Mouse (Mus musculus): ENCODE data around the gene Gstp2. TPM values are rescaled to one million over a fixed set of nuclear protein-coding genes. Genes with fewer than 3 reads are reported as not detected.

Gene Gstp2
- total RNA-seq (2023; ENCODE audit: inconsistent age), result 8.5 to 13.7 TPM (median 10.5 TPM) in 4 replicates

GRCm38 (mm10) chr19:4045966-4046865, at the start of gene Gstp2:
Gene Gstp2 (minus strand): TSS chr19:4046023.

DNA sequence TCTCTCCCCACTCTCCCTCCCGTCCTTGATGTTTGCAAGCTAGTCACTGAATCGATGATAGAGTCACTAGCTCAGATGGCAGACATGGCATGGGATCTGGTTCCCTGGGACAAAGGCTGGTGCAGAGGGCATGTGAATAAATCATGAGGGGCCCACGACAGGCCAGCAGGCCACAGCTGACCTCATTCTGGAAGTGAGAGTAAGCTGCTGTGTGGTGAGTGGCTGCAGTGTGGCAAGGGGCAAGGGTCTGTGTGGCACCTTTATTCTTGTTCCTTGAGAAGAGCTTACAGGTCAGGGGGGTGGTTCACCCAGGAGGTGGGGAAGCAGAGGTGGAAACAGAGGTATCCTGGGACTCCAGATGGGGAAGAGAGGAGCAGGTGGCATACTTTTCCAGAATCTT, 35.6 kb upstream of the Gstp2 start, which contains the start of gene Cabp2:
Cabp2 (plus strand) TSS at position 185 of the 400 bp plus-strand sequence.

GRCm38 (mm10) chr19:4059069-4059740, 13.4 kb upstream of the Gstp2 start, which contains the start of gene Gstp3:
Gene Gstp3 (minus strand): TSS chr19:4059569.

GRCm38 (mm10) chr19:4037788-4038232, 8.0 kb downstream of the Gstp2 start, which contains the start of gene Gstp1:
Gene Gstp1 (minus strand): TSS chr19:4037985.

GRCm38 (mm10) chr19:4012432-4013022, 33.3 kb downstream of the Gstp2 start, which contains the start of gene Ndufv1:
Gene Ndufv1 (minus strand): TSS chr19:4012806.

DNA sequence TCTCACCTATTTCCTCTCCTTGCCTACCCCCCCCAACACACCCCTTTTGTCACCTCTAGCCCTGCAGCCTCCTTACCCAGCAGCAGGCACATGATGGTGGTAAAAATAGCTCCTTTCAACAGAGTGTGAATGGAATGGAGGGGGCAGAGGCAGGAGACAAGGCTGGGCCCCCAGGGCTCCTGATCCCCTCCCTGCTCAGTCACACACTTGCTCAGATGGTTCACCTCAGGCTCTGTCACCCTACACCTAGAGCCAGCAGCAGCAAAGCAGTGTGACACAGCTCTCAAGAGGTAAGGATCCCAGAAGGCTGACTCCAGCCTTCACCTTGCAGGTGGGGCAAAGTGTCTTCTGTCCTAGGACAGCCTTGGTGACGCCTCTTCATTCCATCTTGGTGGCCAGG, 42.7 kb downstream of the Gstp2 start, which contains the start of gene Doc2g:
Doc2g (plus strand) TSS at position 202 of the 400 bp plus-strand sequence.

GRCm38 (mm10) chr19:4000119-4000900, 45.5 kb downstream of the Gstp2 start, which contains the start of the genes Nudt8 and Gm49405:
Gene Nudt8 (plus strand): TSS chr19:4000580.
Gene Gm49405 (plus strand): TSS chr19:4000626.

GRCm38 (mm10) chr19:3992416-3992815, 53.4 kb downstream of the Gstp2 start, which contains the start of gene Tbx10:
Gene Tbx10 (plus strand): TSS chr19:3992752.

Other genes with a start within 250 kb of the Gstp2 start
- gene Chka, start 194.2 kb downstream of the Gstp2 start, total RNA-seq (2023; ENCODE audit: inconsistent age), result 51.3 to 66.2 TPM (median 60.2 TPM) in 4 replicates
- gene Tcirg1, start 138.9 kb downstream of the Gstp2 start, total RNA-seq (2023; ENCODE audit: inconsistent age), result 135 to 176 TPM (median 152 TPM) in 4 replicates
- gene Ndufs8, start 133.2 kb downstream of the Gstp2 start, total RNA-seq (2023; ENCODE audit: inconsistent age), result 84.9 to 96.2 TPM (median 92.2 TPM) in 4 replicates
- 8.7 to 9.6 TPM (median 9.1 TPM) in 4 replicates for gene Aldh3b1, start 116.2 kb downstream of the Gstp2 start, total RNA-seq (2023; ENCODE audit: inconsistent age)
- 548 to 668 TPM (median 607 TPM) in 4 replicates for gene Unc93b1, start 110.8 kb downstream of the Gstp2 start, total RNA-seq (2023; ENCODE audit: inconsistent age)
- 0.60 TPM in 1 of 4 replicates, not detected in the others for gene Aldh3b3, start 87.4 kb downstream of the Gstp2 start, total RNA-seq (2023; ENCODE audit: inconsistent age)
- gene Aldh3b2, start 73.7 kb downstream of the Gstp2 start, total RNA-seq (2023; ENCODE audit: inconsistent age), result 0.22 to 0.38 TPM in 2 of 4 replicates, not detected in the others
- gene Acy3, start 59.5 kb downstream of the Gstp2 start, total RNA-seq (2023; ENCODE audit: inconsistent age), result not detected in 4 replicates
- not detected in 4 replicates for gene Tbx10, start 53.3 kb downstream of the Gstp2 start, total RNA-seq (2023; ENCODE audit: inconsistent age)
- gene Nudt8, start 45.4 kb downstream of the Gstp2 start, total RNA-seq (2023; ENCODE audit: inconsistent age), result 22.3 to 28.3 TPM (median 25.0 TPM) in 4 replicates
- gene Gm49405, start 45.4 kb downstream of the Gstp2 start, total RNA-seq (2023; ENCODE audit: inconsistent age), result 3.2 to 4.8 TPM (median 4.4 TPM) in 4 replicates
- gene Doc2g, start 42.7 kb downstream of the Gstp2 start, total RNA-seq (2023; ENCODE audit: inconsistent age), result 8.6 to 10.7 TPM (median 10.2 TPM) in 4 replicates
- 83.3 to 94.8 TPM (median 93.6 TPM) in 4 replicates for gene Ndufv1, start 33.2 kb downstream of the Gstp2 start, total RNA-seq (2023; ENCODE audit: inconsistent age)
- 129 to 162 TPM (median 142 TPM) in 4 replicates for gene Gstp1, start 8.0 kb downstream of the Gstp2 start, total RNA-seq (2023; ENCODE audit: inconsistent age)
- not detected in 4 replicates for gene Gstp3, start 13.5 kb upstream of the Gstp2 start, total RNA-seq (2023; ENCODE audit: inconsistent age)
- gene Cabp2, start 35.6 kb upstream of the Gstp2 start, total RNA-seq (2023; ENCODE audit: inconsistent age), result not detected in 4 replicates
- 125 to 143 TPM (median 131 TPM) in 4 replicates for gene Cdk2ap2, start 51.2 kb upstream of the Gstp2 start, total RNA-seq (2023; ENCODE audit: inconsistent age)
- 177 to 203 TPM (median 187 TPM) in 4 replicates for gene Pitpnm1, start 54.0 kb upstream of the Gstp2 start, total RNA-seq (2023; ENCODE audit: inconsistent age)
- gene Aip, start 79.8 kb upstream of the Gstp2 start, total RNA-seq (2023; ENCODE audit: inconsistent age), result 93.0 to 109 TPM (median 99.7 TPM) in 4 replicates
- gene Gpr152, start 93.8 kb upstream of the Gstp2 start, total RNA-seq (2023; ENCODE audit: inconsistent age), result 0.38 to 0.78 TPM (median 0.69 TPM) in 4 replicates
- 1.8 to 2.4 TPM (median 2.0 TPM) in 4 replicates for gene Cabp4, start 98.0 kb upstream of the Gstp2 start, total RNA-seq (2023; ENCODE audit: inconsistent age)
- 142 to 167 TPM (median 154 TPM) in 4 replicates for gene Coro1b, start 102.6 kb upstream of the Gstp2 start, total RNA-seq (2023; ENCODE audit: inconsistent age)
- 373 to 450 TPM (median 401 TPM) in 4 replicates for gene Ptprcap, start 107.6 kb upstream of the Gstp2 start, total RNA-seq (2023; ENCODE audit: inconsistent age)
- gene Rps6kb2, start 117.3 kb upstream of the Gstp2 start, total RNA-seq (2023; ENCODE audit: inconsistent age), result 49.7 to 66.7 TPM (median 51.3 TPM) in 4 replicates
- gene Carns1, start 129.5 kb upstream of the Gstp2 start, total RNA-seq (2023; ENCODE audit: inconsistent age), result 78.2 to 88.7 TPM (median 80.1 TPM) in 4 replicates
- gene Tbc1d10c, start 145.3 kb upstream of the Gstp2 start, total RNA-seq (2023; ENCODE audit: inconsistent age), result 250 to 285 TPM (median 268 TPM) in 4 replicates
- 381 to 449 TPM (median 412 TPM) in 4 replicates for gene Ppp1ca, start 146.0 kb upstream of the Gstp2 start, total RNA-seq (2023; ENCODE audit: inconsistent age)
- 53.6 to 56.9 TPM (median 55.2 TPM) in 4 replicates for gene Rad9a, start 155.6 kb upstream of the Gstp2 start, total RNA-seq (2023; ENCODE audit: inconsistent age)
- gene Clcf1, start 168.2 kb upstream of the Gstp2 start, total RNA-seq (2023; ENCODE audit: inconsistent age), result 141 to 150 TPM (median 145 TPM) in 4 replicates
- gene AC109138.7, start 168.3 kb upstream of the Gstp2 start, total RNA-seq (2023; ENCODE audit: inconsistent age), result not detected in 4 replicates
- gene Pold4, start 185.9 kb upstream of the Gstp2 start, total RNA-seq (2023; ENCODE audit: inconsistent age), result 199 to 218 TPM (median 212 TPM) in 4 replicates
- 22.2 to 34.5 TPM (median 24.6 TPM) in 4 replicates for gene Ssh3, start 223.2 kb upstream of the Gstp2 start, total RNA-seq (2023; ENCODE audit: inconsistent age)
- gene Ankrd13d, start 237.1 kb upstream of the Gstp2 start, total RNA-seq (2023; ENCODE audit: inconsistent age), result 22.0 to 30.9 TPM (median 23.6 TPM) in 4 replicates

Measured in B cell, adult (primary cell).